Mouse (Mus musculus) lung, embryonic 15.5 days (tissue): ENCODE measurements around the gene Pdlim7. TPM values are rescaled to one million over a fixed set of nuclear protein-coding genes. Genes with fewer than 3 reads are reported as not detected.

Experiments
- ATAC-seq: fragments of 200-750 bp; cut with Nextera tagmentation; 2 replicates; pipeline ENCODE4 v1.8.0; 2017; ENCODE audit warnings: moderate number of reproducible peaks, borderline replicate concordance; ENCODE audit not compliant: low FRiP score, low TSS enrichment; ENCODE audit errors: extremely low read depth
- H3K27ac ChIP-seq: fragments of 300-500 bp; sonication (generic); 2 replicates; pipeline ENCODE4 v1.5.1; 2015; ENCODE audit warnings: moderate library complexity, mild to moderate bottlenecking, inconsistent platforms
- H3K27me3 ChIP-seq: fragments of 300-500 bp; sonication (generic); 2 replicates; pipeline ENCODE4 v1.6.1; 2015; ENCODE audit warnings: inconsistent platforms
- H3K36me3 ChIP-seq: fragments of 300-500 bp; sonication (generic); 2 replicates; pipeline ENCODE4 v1.6.1; 2015; ENCODE audit warnings: inconsistent platforms
- H3K4me1 ChIP-seq: fragments of 300-500 bp; sonication (generic); 2 replicates; pipeline ENCODE4 v1.6.1; 2015; ENCODE audit warnings: inconsistent platforms
- H3K4me2 ChIP-seq: fragments of 300-500 bp; sonication (generic); 2 replicates; pipeline ENCODE4 v1.6.1; 2015; ENCODE audit warnings: inconsistent platforms, mild to moderate bottlenecking, moderate library complexity
- H3K4me3 ChIP-seq: fragments of 300-500 bp; sonication (generic); 2 replicates; pipeline ENCODE4 v1.5.1; 2015; ENCODE audit warnings: mild to moderate bottlenecking, inconsistent platforms
- H3K9ac ChIP-seq: fragments of 300-500 bp; sonication (generic); 2 replicates; pipeline ENCODE4 v1.6.1; 2015; ENCODE audit warnings: inconsistent platforms
- H3K9me3 ChIP-seq: fragments of 300-500 bp; sonication (generic); 2 replicates; pipeline ENCODE4 v1.6.1; 2016; ENCODE audit warnings: inconsistent platforms
- WGBS: fragments of 180-500 bp; shearing (Covaris S2); methylation state at CpG from one replicate; pipeline ENCODE4 v1.1.7; 2015; 5-methylcytosine and 5-hydroxymethylcytosine counted together
- polyA plus RNA-seq: library from polyadenylated mRNA; unstranded; fragments of >200 nt; fragmentation: Nextera tagmentation; extraction: Ambion mirVana; gene quantifications from 2 replicates; pipeline ENCODE4 v1.2.1, GENCODE M21; 2015

Gene Pdlim7
- polyA plus RNA-seq, 1 experiment from 2014 or later: 169 TPM

DNA sequence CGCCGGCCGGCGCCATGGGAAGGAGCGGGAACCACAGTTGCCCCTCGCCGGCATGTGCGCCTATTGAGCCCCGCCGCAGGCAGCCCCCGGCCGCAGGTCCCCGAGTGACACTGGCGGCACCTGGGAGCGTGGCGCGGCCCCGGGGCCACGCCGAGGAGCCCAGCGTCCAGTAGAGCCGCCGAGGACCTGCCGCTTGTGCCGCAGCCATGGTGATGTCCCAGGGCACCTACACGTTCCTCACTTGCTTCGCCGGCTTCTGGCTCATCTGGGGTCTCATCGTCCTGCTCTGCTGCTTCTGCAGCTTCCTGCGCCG, 41.7 kb downstream of the Pdlim7 start:
- Histone ChIP-seq H3K36me3 (peaks cover 18% of the 10 kb centered on the region), H3K9me3 (no peaks in the 10 kb centered on the region), H3K27ac (peak overlapping the region; percentile 16), H3K9ac (peak overlapping the region; percentile 59), H3K4me2 (peak overlapping the region; percentile 100), H3K4me1 (peaks cover 26% of the 10 kb centered on the region), H3K4me3 (peak overlapping the region; percentile 62), H3K27me3 (peaks cover 9% of the 10 kb centered on the region; the same call in 1 of the 2 replicates)
- peak; percentile 3; the same call in 1 of the 2 replicates for ATAC-seq
- 0% methylated on average over 22 of the region's 31 CpGs for WGBS

DNA sequence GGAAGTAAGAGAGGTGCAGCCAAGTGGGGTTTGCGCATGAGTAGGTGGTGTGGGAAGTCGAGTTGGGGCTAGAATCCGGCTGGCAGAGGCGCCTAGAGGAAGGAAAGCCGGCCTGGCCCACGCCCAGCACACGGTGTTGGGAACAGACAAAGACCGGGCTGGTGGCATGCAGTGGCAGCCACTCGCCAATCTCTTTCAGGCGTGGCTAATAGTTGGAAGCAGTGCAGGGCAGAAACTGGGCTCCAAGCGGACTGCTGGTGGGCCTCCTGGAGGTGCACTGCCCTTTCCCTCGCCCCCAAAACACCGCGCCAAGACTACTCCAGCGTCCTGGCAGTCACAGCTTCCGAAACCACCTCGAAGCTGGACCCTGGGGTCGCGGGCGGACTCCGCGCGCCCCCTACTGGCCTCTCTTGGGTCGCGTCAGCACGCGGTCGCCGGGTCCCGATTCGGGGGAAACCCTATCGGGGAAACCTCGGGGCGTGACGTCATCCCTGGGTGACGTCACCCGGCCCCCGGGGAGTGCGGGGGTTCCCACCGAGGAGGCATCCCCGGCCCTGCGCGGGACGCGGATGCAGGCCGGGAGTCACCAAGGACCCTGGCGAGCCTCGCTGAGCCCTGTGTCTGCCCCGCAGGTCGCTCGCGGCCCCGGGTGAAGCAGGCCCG, 42.2 kb downstream of the Pdlim7 start:
- 1% methylated on average over 52 of the region's 54 CpGs for WGBS
- Histone ChIP-seq H3K4me3 (peak overlapping the region; percentile 62), H3K27ac (peak overlapping the region; percentile 16; the same call in 1 of the 2 replicates), H3K27me3 (peaks cover 9% of the 10 kb centered on the region; the same call in 1 of the 2 replicates), H3K9me3 (no peaks in the 10 kb centered on the region), H3K4me1 (peaks cover 26% of the 10 kb centered on the region), H3K36me3 (peaks cover 15% of the 10 kb centered on the region), H3K9ac (peak overlapping the region; percentile 59), H3K4me2 (peak overlapping the region; percentile 100)
- ATAC-seq: peak; percentile 62; the same call in 1 of the 2 replicates

DNA sequence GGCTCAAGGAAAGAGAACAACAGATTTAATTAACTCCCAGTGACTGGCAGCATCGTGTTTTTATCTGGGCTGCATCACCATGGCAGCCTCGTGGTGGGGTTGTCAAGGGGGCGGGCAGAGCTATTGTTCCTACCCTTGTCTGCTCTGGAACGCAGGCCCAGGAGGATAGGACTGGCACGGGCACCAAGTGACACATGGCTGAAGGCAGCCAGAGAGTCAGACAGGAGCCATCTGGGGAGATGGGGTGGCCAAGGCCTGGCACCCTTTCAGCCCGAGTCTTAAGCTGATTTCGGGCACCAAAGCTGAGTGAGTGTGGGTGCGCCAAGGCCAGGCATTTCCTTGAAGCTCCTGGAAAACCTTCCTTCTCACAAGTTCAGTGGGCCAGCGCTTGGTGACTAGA, 43.1 kb downstream of the Pdlim7 start:
- Histone ChIP-seq H3K9ac (no peak overlapping the region), H3K27me3 (peaks cover 10% of the 10 kb centered on the region; the same call in 1 of the 2 replicates), H3K4me1 (peaks cover 26% of the 10 kb centered on the region), H3K27ac (no peak overlapping the region), H3K4me3 (no peak overlapping the region), H3K4me2 (no peak overlapping the region), H3K36me3 (peaks cover 6% of the 10 kb centered on the region; the same call in 1 of the 2 replicates), H3K9me3 (no peaks in the 10 kb centered on the region)
- WGBS: 75% methylated on average over 9 of the region's 9 CpGs
- no peak for ATAC-seq

DNA sequence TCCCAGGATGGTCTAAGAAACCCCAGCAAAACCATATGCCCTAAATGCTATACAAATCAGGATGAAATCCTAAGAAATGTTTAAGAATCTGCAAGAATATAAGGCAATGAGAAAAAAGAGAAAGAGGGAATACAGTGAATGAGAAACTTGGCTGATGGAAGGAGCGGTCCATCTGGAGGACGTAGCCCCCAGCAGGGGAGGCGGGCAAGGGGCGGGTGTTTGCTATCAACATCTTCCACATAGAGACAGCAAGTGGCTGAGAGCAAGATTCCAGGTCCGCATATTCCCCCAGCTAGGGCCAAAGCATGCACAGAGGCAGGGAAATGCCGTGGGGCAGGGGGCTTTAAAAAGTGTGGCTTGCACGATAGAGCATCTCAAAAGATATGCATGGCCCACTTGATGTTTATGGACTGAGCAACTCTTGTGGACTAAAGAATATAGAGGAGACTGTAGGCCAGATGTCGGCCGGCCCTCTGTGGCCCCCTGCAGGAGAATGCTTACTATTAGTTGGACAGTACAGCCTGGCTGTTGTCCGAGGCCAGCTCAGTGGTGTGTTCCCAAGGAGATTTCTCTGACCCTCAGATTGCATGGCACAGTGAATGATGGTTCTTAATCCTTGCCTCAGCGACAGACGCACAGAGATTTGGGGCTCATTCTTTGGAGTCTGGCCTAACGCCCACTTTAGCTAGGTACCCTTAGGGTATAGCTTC, 44.5 kb downstream of the Pdlim7 start:
- ATAC-seq: no peak
- peaks cover 14% of the 10 kb centered on the region; the same call in 1 of the 2 replicates for H3K27me3 ChIP-seq
- 38% methylated on average over 13 of the region's 13 CpGs for WGBS

DNA sequence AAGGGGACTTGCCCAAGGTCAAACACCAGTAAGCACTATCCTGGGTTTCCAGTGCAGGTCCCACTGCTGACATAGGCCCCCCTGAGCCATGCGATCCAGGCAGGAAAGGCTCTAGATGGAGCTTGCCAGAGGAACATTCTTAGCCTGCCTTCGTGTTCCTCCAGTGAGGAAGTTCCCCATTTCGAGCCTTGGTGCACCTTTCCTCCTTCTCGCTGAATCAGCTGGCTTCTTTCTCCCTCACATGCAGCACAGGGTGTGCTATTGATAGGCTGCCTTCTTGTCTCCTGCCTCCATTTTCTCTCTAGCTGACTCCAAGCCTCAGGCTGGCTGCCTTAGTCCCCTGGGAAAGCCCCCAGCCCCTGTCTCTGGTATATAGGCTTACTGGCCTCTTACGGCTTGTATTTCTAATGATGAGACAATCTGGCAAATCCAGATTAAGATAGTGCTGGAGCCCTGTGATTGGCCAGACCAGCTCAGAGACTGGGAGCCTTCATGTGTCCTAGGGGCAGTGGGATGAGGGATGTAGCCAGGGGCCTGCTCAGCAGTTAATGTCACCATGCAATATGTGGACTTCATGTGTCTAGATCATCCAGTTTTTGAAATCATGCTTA, 47.5 kb downstream of the Pdlim7 start:
- peaks cover 14% of the 10 kb centered on the region; the same call in 1 of the 2 replicates for H3K27me3 ChIP-seq
- H3K4me3 ChIP-seq: no peak overlapping the region
- no peaks in the 10 kb centered on the region for H3K9me3 ChIP-seq
- no peak overlapping the region for H3K4me2 ChIP-seq
- 74% methylated on average over 5 of the region's 5 CpGs for WGBS
- no peak overlapping the region for H3K9ac ChIP-seq
- no peaks in the 10 kb centered on the region for H3K36me3 ChIP-seq
- no peak for ATAC-seq
- H3K27ac ChIP-seq: no peak overlapping the region
- H3K4me1 ChIP-seq: peaks cover 22% of the 10 kb centered on the region

More for the DNA sequence above, 44.5 kb downstream of the Pdlim7 start:
- Histone ChIP-seq H3K9ac (no peak overlapping the region), H3K27ac (no peak overlapping the region), H3K4me1 (peaks cover 39% of the 10 kb centered on the region), H3K4me2 (no peak overlapping the region), H3K4me3 (no peak overlapping the region), H3K9me3 (no peaks in the 10 kb centered on the region), H3K36me3 (no peaks in the 10 kb centered on the region; the same call in 1 of the 2 replicates)

DNA sequence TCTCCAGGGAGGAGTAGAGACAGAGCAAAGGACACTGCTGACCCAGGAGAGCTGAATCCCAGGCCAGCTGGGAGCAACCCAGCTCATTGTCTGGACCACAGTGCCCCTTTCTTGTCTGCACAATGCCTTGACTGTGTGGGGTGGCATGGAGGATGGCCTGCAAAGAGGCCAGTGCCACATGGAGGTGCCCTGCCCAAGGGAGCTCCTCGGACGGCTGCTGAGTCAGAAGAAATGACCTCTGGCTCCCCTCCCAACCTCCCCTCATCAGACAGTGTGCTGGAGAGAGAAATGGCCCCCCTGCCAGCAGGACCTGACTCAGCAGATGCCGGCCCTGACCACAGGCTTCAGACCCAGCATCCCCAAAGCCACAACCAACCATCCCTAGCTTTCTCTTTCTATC, 48.3 kb downstream of the Pdlim7 start:
- no peak for ATAC-seq
- 23% methylated on average over 3 of the region's 3 CpGs for WGBS
- Histone ChIP-seq H3K9me3 (no peaks in the 10 kb centered on the region), H3K4me1 (peaks cover 19% of the 10 kb centered on the region), H3K4me2 (peak overlapping the region; percentile 94), H3K27me3 (peaks cover 8% of the 10 kb centered on the region; the same call in 1 of the 2 replicates), H3K4me3 (peak overlapping the region; percentile 58; the same call in 1 of the 2 replicates), H3K9ac (no peak overlapping the region), H3K27ac (no peak overlapping the region), H3K36me3 (peaks cover 2% of the 10 kb centered on the region; the same call in 1 of the 2 replicates)

DNA sequence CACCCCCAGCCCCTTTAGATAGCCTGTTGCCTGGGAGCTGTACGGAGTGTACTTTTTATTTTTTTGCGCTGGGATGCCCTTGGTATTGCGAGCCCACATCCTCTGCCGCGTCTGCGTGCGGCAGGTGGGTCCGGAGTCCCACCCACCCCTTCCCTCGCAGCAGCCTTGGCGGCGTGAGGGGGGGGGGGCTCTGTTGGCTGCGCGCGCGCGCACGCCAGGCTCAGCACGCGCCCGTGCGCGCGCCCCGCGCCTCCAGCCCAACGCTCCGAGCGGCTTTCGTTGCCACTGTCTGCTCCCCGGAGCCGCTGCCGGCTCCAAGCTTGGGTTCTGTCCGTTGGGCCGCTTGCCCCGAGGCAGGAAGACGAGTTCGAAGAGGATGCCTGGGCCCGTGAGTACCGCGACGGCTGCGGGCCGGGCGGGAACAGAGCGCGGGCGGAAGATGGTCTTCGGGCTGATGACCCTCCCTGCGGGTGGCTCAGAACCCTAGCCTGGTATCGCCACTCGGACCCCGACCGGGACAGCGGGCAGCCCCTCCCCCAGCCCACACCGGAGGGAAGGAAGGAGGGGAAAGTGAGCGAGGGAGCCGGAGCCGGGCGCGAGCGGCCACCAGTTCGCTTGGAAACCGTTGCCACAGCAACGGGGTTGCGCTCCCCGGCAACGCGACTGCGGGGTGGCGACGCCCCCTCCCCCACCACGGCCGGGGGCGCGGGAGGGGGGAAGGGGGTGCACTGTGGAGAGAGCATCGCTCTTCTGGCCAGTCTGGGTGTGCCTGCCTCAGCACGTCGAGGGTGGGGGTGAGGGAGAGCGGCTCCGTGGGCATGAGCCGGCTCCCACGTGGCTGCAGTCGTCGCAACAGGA, 49.2 kb downstream of the Pdlim7 start, which contains the start of gene Prr7:
Gene Prr7 (plus strand): TSS at position 241 of the 858 bp plus-strand sequence.
- H3K27me3 ChIP-seq: peaks cover 8% of the 10 kb centered on the region; the same call in 1 of the 2 replicates
- H3K9ac ChIP-seq: peak within 1 kb of the TSS; percentile 58
- peak; percentile 29 for ATAC-seq
- no peak within 1 kb of the TSS for H3K27ac ChIP-seq
- H3K4me3 ChIP-seq: peak within 1 kb of the TSS; percentile 58
- WGBS: 0% methylated on average over 49 of the region's 84 CpGs
- no peaks in the 10 kb centered on the region for H3K9me3 ChIP-seq
- peaks cover 19% of the 10 kb centered on the region for H3K4me1 ChIP-seq
- peaks cover 11% of the 10 kb centered on the region for H3K36me3 ChIP-seq
- peak within 1 kb of the TSS; percentile 94 for H3K4me2 ChIP-seq

DNA sequence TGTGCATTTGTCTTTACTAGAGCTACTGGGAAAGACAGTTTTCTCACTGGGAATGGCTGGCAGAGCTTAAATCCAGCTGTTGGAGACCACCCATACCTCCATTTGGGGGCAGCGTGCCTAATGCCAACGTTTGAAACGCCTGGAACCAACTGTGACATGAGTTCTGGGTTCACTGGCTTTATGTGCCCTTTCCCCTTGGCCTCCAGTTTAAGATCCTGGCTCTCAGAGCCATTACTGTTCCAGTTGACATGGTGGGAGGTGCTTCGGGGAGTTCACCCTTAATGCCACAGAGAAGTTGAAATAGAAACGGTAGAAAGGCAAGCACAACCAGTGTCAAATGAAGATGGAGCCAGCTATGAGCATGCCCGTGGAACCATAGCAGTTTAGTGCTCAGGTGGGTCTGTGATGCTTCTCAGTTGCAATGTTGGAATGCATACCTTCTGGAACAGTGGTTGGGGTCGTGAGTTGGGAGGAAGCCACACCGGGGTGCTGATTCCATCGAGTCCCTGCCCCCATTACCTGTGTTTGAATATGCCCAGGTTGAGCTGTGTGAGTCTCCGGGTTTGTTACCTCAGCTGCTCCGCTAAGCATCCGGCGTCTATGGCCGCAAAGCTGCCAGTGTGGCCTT, 50.0 kb downstream of the Pdlim7 start:
- Histone ChIP-seq H3K27ac (no peak overlapping the region), H3K4me1 (peaks cover 19% of the 10 kb centered on the region), H3K9ac (peak overlapping the region; percentile 58), H3K9me3 (no peaks in the 10 kb centered on the region), H3K4me2 (peak overlapping the region; percentile 94), H3K4me3 (peak overlapping the region; percentile 58), H3K36me3 (peaks cover 19% of the 10 kb centered on the region), H3K27me3 (peaks cover 8% of the 10 kb centered on the region; the same call in 1 of the 2 replicates)
- WGBS: 9% methylated on average over 14 of the region's 14 CpGs
- no peak for ATAC-seq

DNA sequence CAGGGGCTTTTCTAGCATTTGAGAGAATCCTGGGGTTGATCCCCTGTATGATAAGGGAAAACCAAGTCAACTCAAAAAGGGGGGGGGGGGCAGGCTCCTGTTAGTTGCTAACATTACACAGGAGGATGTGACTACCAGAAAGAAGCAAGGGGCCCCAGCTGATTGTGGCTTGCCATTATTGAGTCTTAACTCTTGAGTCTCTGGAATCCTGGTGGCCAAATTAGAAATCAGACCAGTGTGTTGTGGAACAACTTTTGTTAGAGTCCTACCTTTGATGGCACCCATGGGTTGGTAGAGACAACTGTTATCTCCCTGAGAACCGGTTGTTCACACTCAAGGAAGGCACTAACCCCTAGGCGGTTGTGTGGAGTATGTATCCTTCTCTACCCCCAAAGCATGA, 50.5 kb downstream of the Pdlim7 start:
- Histone ChIP-seq H3K27me3 (peaks cover 8% of the 10 kb centered on the region; the same call in 1 of the 2 replicates), H3K4me1 (peaks cover 19% of the 10 kb centered on the region), H3K4me2 (no peak overlapping the region), H3K36me3 (peaks cover 23% of the 10 kb centered on the region), H3K27ac (no peak overlapping the region), H3K9me3 (no peaks in the 10 kb centered on the region), H3K9ac (no peak overlapping the region), H3K4me3 (no peak overlapping the region)
- ATAC-seq: no peak
- WGBS: 53% methylated on average over 2 of the region's 2 CpGs

DNA sequence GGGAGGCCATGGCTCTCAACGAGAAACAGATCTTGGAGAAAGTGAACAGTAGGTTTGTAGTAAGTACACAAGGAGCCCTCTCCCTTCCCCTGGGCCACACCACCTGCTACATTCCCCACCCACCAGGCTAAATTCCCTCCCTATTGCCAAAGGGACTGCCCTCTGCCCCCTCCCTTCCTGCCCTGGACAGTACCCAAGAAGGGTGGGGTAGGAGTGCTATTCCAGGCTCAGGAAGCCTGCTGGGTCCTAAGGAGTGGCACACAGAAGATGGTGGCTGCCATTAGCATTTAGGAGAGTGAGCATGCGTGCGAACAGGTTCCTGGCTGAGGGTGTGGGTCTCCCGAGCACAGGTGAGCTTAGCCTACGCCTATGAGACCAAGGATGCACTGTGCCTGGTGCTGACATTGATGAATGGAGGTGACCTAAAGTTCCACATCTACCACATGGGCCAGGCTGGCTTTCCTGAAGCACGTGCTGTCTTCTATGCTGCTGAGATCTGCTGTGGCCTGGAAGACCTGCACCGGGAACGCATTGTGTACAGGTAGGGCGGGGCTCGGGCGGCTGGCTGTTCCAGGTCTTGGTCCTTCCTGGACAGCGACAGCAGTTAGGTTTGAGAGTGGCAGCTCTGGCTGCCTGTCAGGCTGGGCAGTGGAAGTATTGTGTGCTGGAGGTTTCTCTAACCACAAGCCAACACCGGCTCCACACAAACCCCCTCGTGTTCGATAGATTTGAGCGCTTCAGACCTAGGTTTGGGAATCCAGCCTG, 61.5 kb downstream of the Pdlim7 start:
- Histone ChIP-seq H3K27me3 (no peaks in the 10 kb centered on the region), H3K36me3 (peaks cover 60% of the 10 kb centered on the region), H3K9me3 (no peaks in the 10 kb centered on the region), H3K9ac (no peak overlapping the region), H3K4me3 (no peak overlapping the region), H3K27ac (no peak overlapping the region), H3K4me2 (no peak overlapping the region), H3K4me1 (peaks cover 5% of the 10 kb centered on the region)
- no peak for ATAC-seq
- 87% methylated on average over 16 of the region's 16 CpGs for WGBS
